Mouse (Mus musculus): Measurements from ENCODE around the gene Cryba1.
"Not testable (repeated sequence)": the region's sequence is repeated elsewhere in the genome, so short reads cannot be mapped to it uniquely, and the experiment has no call there.

Gene Cryba1

DNA sequence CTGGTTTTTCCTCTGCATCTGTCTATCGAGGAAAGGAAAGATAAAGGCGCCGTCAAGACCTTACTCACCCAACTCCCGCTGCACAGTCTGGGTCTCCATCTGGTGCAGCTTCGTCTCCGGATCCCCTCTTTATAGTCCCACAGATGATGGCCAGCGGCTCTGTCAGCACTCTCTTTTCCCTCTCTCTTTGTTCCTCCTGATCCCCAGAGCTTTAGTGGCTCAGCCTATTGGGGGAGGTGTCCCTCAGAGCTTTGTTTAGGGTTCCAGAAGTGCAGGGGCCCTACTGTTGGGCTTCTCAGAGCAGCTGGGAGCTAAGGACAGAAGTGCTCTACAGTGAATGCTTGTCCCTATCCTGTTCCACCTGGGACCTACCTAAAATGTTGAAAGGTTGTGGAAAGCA is at the start of gene Cryba1:
Gene Cryba1, minus strand, starts transcription at position 101 of the 400 bp plus-strand sequence.
- no peak for DNase-seq (ENCODE audit: extremely low read depth, low read depth, low spot score)

DNA sequence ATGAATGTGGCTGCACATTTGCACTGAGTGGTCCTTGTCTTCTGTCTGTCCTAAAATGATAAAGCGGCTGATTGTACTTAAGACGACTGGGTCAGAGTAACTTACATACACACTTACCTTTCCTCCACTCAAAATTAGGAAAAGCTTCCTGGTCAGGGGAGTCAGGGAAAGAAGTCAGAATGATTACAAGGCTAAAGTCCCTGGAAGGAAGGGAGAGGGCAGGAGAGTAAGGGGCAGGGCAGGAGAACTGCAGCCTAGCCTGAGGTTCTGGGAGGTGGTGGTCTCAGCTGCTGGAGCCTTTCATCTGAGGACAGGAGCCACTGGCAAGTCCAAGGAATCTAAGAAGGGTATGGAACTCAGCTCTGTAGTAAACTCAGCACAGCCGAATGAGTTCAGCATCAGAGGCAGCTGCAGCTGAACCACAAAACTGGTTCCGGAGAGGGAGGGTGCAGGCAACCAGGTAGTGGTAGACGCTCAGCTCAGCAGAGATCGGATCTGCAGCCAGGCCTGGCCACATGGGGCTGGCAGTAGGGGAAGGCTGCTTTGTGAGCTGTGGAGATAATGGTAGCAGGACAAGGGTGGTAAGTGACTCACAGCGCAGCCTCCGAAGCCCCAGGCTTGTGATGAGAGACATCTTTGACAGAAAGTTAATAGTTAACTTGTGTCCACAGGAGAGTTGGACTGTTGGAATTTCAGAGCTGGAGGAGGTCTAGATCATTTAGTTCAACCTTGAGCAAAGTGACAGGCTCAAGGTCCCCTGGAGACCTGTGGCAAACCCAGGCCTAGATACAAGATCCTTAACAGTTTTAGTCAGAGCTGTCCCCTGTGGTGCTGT is 47.0 kb upstream of the Cryba1 start:
- no peak for DNase-seq (ENCODE audit: extremely low read depth, low read depth, low spot score)

DNA sequence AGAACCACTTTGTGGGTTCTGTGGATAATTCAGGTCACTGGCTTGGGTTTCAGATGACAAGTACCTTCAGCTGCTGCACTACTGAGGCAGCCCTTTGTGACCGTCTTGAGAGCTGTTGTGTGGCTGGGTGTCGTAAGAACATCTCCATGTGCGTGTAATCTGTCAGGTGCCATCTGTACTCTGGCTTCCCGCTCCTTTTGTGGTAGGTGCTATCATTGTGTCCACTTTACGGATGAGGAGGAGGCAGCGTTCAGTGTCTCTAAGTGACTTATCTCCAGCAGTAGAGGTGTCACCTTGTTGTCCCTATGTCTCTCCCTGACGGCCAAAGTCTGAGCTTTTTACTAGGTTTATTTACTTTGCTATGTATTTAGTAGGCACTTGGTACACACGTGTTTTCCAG is 45.3 kb upstream of the Cryba1 start:
- no peak for DNase-seq (ENCODE audit: extremely low read depth, low read depth, low spot score)

GRCm38 (mm10) chr11:77769496-77769895 is 44.4 kb upstream of the Cryba1 start:
- no peak for DNase-seq (ENCODE audit: extremely low read depth, low read depth, low spot score)

DNA sequence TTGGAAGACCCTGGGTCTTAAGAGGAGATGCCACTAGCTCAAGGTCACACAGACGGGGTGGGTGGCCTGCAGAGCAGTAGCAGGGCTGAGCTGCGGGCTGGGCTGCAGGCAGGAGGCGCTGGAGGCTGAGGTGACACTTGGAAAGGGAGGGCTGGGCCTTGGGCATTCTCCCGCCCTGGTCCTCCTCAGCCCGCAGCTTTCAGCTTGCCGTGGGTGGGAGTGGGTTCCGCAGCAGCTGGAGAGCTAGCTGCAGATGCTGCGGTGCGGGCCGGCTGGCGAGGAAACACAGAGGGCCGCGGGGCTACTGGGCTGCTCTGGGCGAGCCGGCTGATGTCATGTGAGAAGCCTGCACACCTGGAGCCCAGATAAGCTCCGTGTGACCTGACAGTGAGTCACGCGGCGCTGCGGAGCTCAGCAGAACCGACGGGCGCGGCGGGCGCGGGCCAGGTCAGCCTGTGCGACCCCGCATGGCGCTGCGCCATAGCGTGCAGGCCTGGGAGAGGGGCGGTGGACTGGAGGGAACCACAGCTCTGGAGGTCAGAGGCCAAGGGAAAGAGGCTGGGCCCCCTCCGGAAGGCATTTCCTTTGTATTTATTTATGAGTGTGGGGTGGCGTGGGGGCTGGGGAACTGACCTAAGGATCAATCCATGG is 41.4 kb upstream of the Cryba1 start:
- no peak for DNase-seq (ENCODE audit: extremely low read depth, low read depth, low spot score)

- DNase-seq (ENCODE audit: extremely low read depth, low read depth, low spot score), result no peak
Observed at GRCm38 (mm10) chr11:77765459-77765777, 40.3 kb upstream of the Cryba1 start.

GRCm38 (mm10) chr11:77764694-77765458 is 39.8 kb upstream of the Cryba1 start:
- no peak for DNase-seq (ENCODE audit: extremely low read depth, low read depth, low spot score)

- no peak for DNase-seq (ENCODE audit: extremely low read depth, low read depth, low spot score)
Observed at GRCm38 (mm10) chr11:77763673-77764340, 38.7 kb upstream of the Cryba1 start.

- DNase-seq (ENCODE audit: extremely low read depth, low read depth, low spot score), result no peak
Observed at GRCm38 (mm10) chr11:77762783-77763672, 37.9 kb upstream of the Cryba1 start, which contains the start of gene Myo18a. Myo18a (plus strand) TSS chr11:77763246.

GRCm38 (mm10) chr11:77760031-77760430 is 34.9 kb upstream of the Cryba1 start:
- DNase-seq (ENCODE audit: extremely low read depth, low read depth, low spot score), result no peak

DNA sequence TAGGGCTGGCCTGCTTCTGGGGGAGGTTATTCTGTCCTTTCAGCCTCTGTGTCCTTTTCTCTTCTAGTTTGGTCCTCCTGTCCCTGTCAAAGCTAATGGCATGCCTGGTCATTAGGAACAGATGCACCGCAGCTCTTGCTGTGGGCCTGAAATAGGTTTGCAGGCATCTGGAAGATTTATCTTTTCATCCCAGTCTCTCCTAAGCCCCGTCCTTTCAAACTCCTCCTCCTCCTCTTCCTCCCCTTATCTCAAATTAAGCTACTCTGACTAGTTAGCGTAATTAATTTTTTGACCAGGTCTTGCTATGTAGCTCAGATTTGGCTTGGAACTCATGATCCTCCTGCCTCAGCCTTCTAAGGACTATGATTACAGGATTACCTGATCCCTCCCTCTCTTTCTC is 28.4 kb upstream of the Cryba1 start:
- no peak for DNase-seq (ENCODE audit: extremely low read depth, low read depth, low spot score)

DNA sequence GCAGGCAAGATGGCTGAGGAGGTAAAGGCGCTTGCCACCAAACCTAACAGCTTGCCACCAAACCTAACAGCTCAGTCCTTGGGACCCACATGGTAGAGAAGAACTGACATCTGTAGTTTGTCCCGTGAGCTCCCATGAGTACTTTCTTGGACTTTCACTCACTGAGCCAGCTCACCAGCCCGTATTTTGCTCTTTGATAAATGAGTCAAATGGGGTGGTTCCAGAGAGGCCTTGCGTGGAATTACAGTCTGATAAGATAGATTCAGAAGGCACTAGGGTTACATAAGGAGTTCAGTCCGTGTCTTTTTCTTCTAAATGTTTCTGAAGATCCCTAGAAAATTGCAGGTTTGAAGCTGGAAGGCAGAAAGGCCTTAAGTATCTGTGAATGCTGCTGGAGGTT is 27.4 kb upstream of the Cryba1 start:
- no peak for DNase-seq (ENCODE audit: extremely low read depth, low read depth, low spot score)

GRCm38 (mm10) chr11:77748996-77749395 is 23.9 kb upstream of the Cryba1 start:
- no peak for DNase-seq (ENCODE audit: extremely low read depth, low read depth, low spot score)

DNA sequence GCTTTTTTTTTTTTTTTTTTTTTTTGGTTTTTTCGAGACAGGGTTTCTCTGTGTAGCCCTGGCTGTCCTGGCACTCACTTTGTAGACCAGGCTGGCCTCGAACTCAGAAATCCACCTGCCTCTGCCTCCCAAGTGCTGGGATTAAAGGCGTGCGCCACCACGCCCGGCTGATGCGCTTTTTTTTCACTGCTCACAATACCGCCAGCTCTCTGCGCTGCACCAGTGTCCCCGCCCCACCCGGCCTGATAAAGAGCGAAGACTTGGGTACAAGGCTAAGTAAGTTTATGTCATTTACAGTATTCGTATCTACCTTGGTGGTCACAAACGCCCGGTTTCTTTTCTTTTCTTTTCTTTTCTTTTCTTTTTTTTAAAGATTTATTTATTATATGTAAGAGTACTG is 22.0 kb upstream of the Cryba1 start:
- not testable (repeated sequence) for DNase-seq (ENCODE audit: extremely low read depth, low read depth, low spot score)

- no peak for DNase-seq (ENCODE audit: extremely low read depth, low read depth, low spot score)
Observed at GRCm38 (mm10) chr11:77746652-77747051, 21.6 kb upstream of the Cryba1 start.

DNA sequence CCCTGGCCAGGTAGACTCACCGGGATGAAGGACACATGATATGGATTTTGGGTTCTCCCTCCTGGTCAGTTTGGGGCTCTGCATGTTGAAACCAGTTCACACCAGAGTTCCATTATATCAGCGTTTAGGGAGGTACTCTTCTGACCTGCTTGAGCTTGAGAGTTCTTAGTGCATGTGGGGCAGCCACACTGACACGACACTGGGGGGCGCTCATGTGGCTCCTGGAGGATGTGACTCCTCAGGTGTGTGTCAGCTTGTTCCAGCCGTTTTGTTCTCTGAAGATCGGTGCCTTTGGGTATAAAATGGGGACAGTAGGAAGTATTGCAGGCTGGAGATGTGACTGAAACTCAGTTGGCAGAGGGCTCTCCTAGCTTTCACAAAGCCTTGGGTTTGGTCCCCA is 18.9 kb upstream of the Cryba1 start:
- no peak for DNase-seq (ENCODE audit: extremely low read depth, low read depth, low spot score)

GRCm38 (mm10) chr11:77738555-77738954 is 13.5 kb upstream of the Cryba1 start:
- no peak for DNase-seq (ENCODE audit: extremely low read depth, low read depth, low spot score)

- no peak for DNase-seq (ENCODE audit: extremely low read depth, low read depth, low spot score)
Observed at GRCm38 (mm10) chr11:77737289-77737688, 12.2 kb upstream of the Cryba1 start.

DNA sequence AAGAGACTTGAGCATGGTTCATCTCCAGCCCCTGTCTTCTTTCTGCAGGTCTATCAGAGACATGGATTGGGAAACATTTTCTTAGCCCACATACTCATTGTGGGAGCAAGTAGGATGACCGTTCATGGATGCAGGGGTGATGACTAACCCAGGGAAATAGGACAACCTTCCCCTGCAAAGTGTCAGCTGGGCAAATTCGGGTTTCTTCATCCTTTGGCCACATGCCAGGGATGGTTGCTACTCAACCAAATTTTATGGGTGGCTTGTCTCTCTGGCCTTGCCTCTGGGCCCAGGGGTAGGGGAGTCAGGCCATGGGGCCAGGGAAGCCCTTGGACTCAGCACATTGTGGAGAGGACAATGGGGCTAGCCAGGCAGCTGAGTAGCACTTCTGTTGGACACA is 3.5 kb upstream of the Cryba1 start:
- no peak for DNase-seq (ENCODE audit: extremely low read depth, low read depth, low spot score)

- DNase-seq (ENCODE audit: extremely low read depth, low read depth, low spot score), result no peak
Observed at GRCm38 (mm10) chr11:77724766-77725165, 317 bp downstream of the Cryba1 start.
